Mouse (Mus musculus) liver, embryonic 14.5 days (tissue): Measurements from ENCODE around the gene Hmgn2. TPM values are rescaled to one million over a fixed set of nuclear protein-coding genes. Genes with fewer than 3 reads are reported as not detected.
"Not testable (repeated sequence)": the region's sequence is repeated elsewhere in the genome, so short reads cannot be mapped to it uniquely, and the experiment has no call there.

Source experiments
- ATAC-seq: fragments of 200-750 bp; cut with Nextera tagmentation; 2 replicates; pipeline ENCODE4 v1.8.0; 2017; ENCODE audit warnings: moderate number of reproducible peaks, mild to moderate bottlenecking, moderate library complexity; ENCODE audit not compliant: insufficient read depth
- DNase-seq, 3 experiments: peaks; one replicate each; pipeline ENCODE4 v3.0.0-alpha.2; 2012 to 2013; ENCODE audit warnings: low read depth in 3 of 3, low spot score in 3 of 3
- H3K27ac ChIP-seq: fragments of 300-500 bp; sonication (generic); 2 replicates; pipeline ENCODE4 v1.5.1; 2014; ENCODE audit warnings: moderate library complexity, mild to moderate bottlenecking, control low read depth, inconsistent platforms
- H3K27me3 ChIP-seq: fragments of 300-500 bp; sonication (generic); 2 replicates; pipeline ENCODE4 v1.6.1; 2014; ENCODE audit warnings: mild to moderate bottlenecking, low read length, moderate library complexity; ENCODE audit not compliant: control insufficient read depth, insufficient read depth
- H3K36me3 ChIP-seq: fragments of 300-500 bp; sonication (generic); replicated peaks from 2 replicates; pipeline ENCODE4 v1.6.1; 2014; ENCODE audit warnings: low read depth; ENCODE audit not compliant: control insufficient read depth, insufficient read depth
- H3K4me1 ChIP-seq, 2 experiments: fragments of 200-500 bp in 1 of 2; fragments of 300-500 bp in 1 of 2; sonication (generic) in 1 of 2; replicated peaks; 2 replicates each; pipeline ENCODE4 v1.6.1; 2012 to 2014; ENCODE audit warnings: antibody characterized with exemption in 1 of 2, inconsistent platforms in 1 of 2, low read length in 1 of 2; ENCODE audit not compliant: control insufficient read depth in 2 of 2, insufficient read depth in 2 of 2
- H3K4me2 ChIP-seq: fragments of 300-500 bp; sonication (generic); 2 replicates; pipeline ENCODE4 v1.6.1; 2014; ENCODE audit warnings: low read depth, mild to moderate bottlenecking, control low read depth, moderate library complexity
- H3K4me3 ChIP-seq, 2 experiments: fragments of 200-500 bp in 1 of 2; fragments of 300-500 bp in 1 of 2; sonication (generic) in 1 of 2; 2 replicates each; pipeline ENCODE4 v1.5.1; 2012 to 2014; ENCODE audit warnings: low read depth in 2 of 2, low read length in 2 of 2, mild to moderate bottlenecking in 2 of 2, control low read depth in 1 of 2, inconsistent platforms in 1 of 2, moderate library complexity in 1 of 2; ENCODE audit not compliant: insufficient read depth in 1 of 2
- H3K9ac ChIP-seq: fragments of 300-500 bp; sonication (generic); replicated peaks from 2 replicates; pipeline ENCODE4 v1.6.1; 2014; ENCODE audit warnings: mild to moderate bottlenecking, control low read depth, moderate library complexity
- H3K9me3 ChIP-seq: fragments of 300-500 bp; sonication (generic); 2 replicates; pipeline ENCODE4 v1.6.1; 2016; ENCODE audit warnings: low read length, mixed read lengths; ENCODE audit not compliant: control insufficient read depth
- CTCF ChIP-seq: IDR thresholded peaks from 2 replicates; pipeline ENCODE4 v1.5.1; 2016; ENCODE audit warnings: antibody characterized with exemption, low read depth, control low read depth
- EP300 ChIP-seq: IDR thresholded peaks from 2 replicates; pipeline ENCODE4 v1.6.1; 2016; ENCODE audit warnings: antibody characterized with exemption, low read depth
- WGBS: fragments of 180-500 bp; shearing (Covaris S2); extraction: QIAGEN DNeasy Blood & Tissue Kit; methylation state at CpG from one replicate; pipeline ENCODE4 v1.1.7; 2014; ENCODE audit not compliant: insufficient replicate concordance; 5-methylcytosine and 5-hydroxymethylcytosine counted together
- polyA plus RNA-seq, 2 experiments: library from polyadenylated mRNA; depleted of rRNA in 1 of 2; stranded (reverse) in 1 of 2; unstranded in 1 of 2; fragments of >200 nt; fragmentation: Nextera tagmentation in 1 of 2; extraction: Ambion mirVana in 1 of 2; gene quantifications; 2 replicates each; pipeline versions ENCODE4 v1.2.1 to v1.2.3; 2012 to 2014

Hmgn2 gene
- polyA plus RNA-seq, 2 experiments: 233 to 670 TPM

DNA sequence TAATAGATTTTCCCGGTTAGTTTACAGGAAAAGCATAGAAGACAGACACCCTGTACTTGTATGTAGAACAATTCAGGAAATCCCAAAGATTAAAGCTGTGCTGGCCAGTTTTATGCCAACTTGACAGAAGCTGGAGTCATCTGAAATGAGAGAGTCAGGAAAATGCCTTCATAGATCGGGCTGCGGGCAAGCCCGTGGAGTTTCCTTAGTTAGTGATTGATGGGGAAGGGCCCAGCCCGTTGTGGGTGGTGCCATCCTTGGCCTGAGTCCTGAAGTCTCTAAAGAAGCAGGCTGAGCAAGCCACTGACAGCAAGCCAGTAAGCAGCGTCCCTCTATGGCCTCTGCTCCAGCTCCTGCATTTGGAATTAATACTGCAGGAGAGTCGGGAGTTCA, 39.2 kb downstream of the Hmgn2 start:
- Histone ChIP-seq H3K4me1 (peaks cover 0 to 15% of the 10 kb centered on the region in 2 experiments; a peak in 3 of 4 replicates), H3K9ac (no peak overlapping the region; the same call in 1 of the 2 replicates), H3K4me2 (peak overlapping the region; percentile 49), H3K27ac (no peak overlapping the region), H3K4me3 (no peak overlapping the region), H3K36me3 (no peaks in the 10 kb centered on the region), H3K27me3 (no peaks in the 10 kb centered on the region), H3K9me3 (no peaks in the 10 kb centered on the region)
- 8% methylated on average over 7 of the region's 7 CpGs for WGBS
- no peak for ATAC-seq
- TF ChIP-seq CTCF (no peak), EP300 (no peak)
- DNase-seq: no peak

GRCm38 (mm10) chr4:133928576-133929277, 39.7 kb downstream of the Hmgn2 start:
- ATAC-seq: no peak
- H3K4me3 ChIP-seq: no peak overlapping the region
- no peaks in the 10 kb centered on the region for H3K9me3 ChIP-seq
- TF ChIP-seq CTCF (no peak), EP300 (0 out of 2 replicates have a peak, but pooled peaks have one; percentile 16)
- peak overlapping the region; percentile 49 for H3K4me2 ChIP-seq
- no peaks in the 10 kb centered on the region for H3K36me3 ChIP-seq
- no peaks in the 10 kb centered on the region for H3K27me3 ChIP-seq
- no peak overlapping the region; the same call in 1 of the 2 replicates for H3K9ac ChIP-seq
- 17% methylated on average over 15 of the region's 15 CpGs for WGBS
- peak in 1 of 3 experiments; percentile 12 for DNase-seq
- H3K4me1 ChIP-seq: peaks cover 0 to 15% of the 10 kb centered on the region in 2 experiments; a peak in 3 of 4 replicates
- no peak overlapping the region for H3K27ac ChIP-seq

- no peak for DNase-seq
- no peak for ATAC-seq
- WGBS: 53% methylated on average over 4 of the region's 4 CpGs
- Histone ChIP-seq H3K9ac (no peak overlapping the region), H3K4me3 (no peak overlapping the region), H3K4me2 (no peak overlapping the region), H3K9me3 (no peaks in the 10 kb centered on the region), H3K27me3 (no peaks in the 10 kb centered on the region), H3K27ac (no peak overlapping the region), H3K36me3 (no peaks in the 10 kb centered on the region), H3K4me1 (peaks cover 0 to 11% of the 10 kb centered on the region in 2 experiments; a peak in 3 of 4 replicates)
- TF ChIP-seq EP300 (no peak), CTCF (no peak)
Observed at GRCm38 (mm10) chr4:133925204-133925603, 43.2 kb downstream of the Hmgn2 start.

DNA sequence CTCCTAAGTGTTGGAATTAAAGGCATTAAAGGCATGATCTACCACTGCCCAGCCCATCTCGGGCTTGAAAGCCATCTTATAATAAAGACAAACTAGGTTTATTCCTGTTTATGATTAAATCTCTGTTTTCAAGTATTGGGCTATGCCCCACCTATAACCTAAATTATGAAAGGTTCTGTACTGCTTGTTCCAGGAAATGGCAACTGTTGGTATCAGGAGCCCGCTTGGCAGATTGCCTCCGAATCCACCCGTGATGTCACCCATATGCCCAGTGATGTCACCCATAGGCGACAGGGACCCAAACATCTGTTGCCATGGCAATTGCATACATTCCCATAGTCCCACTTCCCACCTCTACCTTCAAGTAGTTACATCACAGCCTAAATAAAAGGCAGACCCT, 44.7 kb downstream of the Hmgn2 start:
- H3K9ac ChIP-seq: no peak overlapping the region
- no peaks in the 10 kb centered on the region for H3K36me3 ChIP-seq
- H3K27ac ChIP-seq: no peak overlapping the region
- H3K27me3 ChIP-seq: no peaks in the 10 kb centered on the region
- peaks cover 0 to 7% of the 10 kb centered on the region in 2 experiments; a peak in 3 of 4 replicates for H3K4me1 ChIP-seq
- H3K9me3 ChIP-seq: no peaks in the 10 kb centered on the region
- H3K4me3 ChIP-seq: no peak overlapping the region
- TF ChIP-seq CTCF: no peak
- H3K4me2 ChIP-seq: no peak overlapping the region
- 69% methylated on average over 5 of the region's 5 CpGs for WGBS
- DNase-seq (no peak), ATAC-seq (no peak)

- H3K27ac ChIP-seq, H3K27me3 ChIP-seq, H3K4me2 ChIP-seq, H3K9me3 ChIP-seq, H3K4me3 ChIP-seq, H3K9ac ChIP-seq, ATAC-seq, DNase-seq, H3K36me3 ChIP-seq, H3K4me1 ChIP-seq: not testable (repeated sequence)
- WGBS: 65% methylated on average over 12 of the region's 23 CpGs
Observed at GRCm38 (mm10) chr4:133918093-133918825, 50.2 kb downstream of the Hmgn2 start.

Other genes starting within 250 kb of the Hmgn2 start
- 11.9 and 12.0 TPM in 2 replicates for gene Arid1a, start 211.9 kb downstream of the Hmgn2 start, polyA plus RNA-seq (2012; rRNA removed)
- gene Arid1a, start 211.9 kb downstream of the Hmgn2 start, polyA plus RNA-seq (2014; fragmentation: Nextera tagmentation; extraction: Ambion mirVana): 7.4 and 7.8 TPM in 2 replicates
- 27.9 and 28.4 TPM in 2 replicates for gene Rps6ka1, start 80.9 kb downstream of the Hmgn2 start, polyA plus RNA-seq (2012; rRNA removed)
- gene Rps6ka1, start 80.9 kb downstream of the Hmgn2 start, polyA plus RNA-seq (2014; fragmentation: Nextera tagmentation; extraction: Ambion mirVana): 48.4 and 53.0 TPM in 2 replicates
- gene Dhdds, start 32.3 kb upstream of the Hmgn2 start, polyA plus RNA-seq (2012; rRNA removed): 10.5 and 13.3 TPM in 2 replicates
- gene Dhdds, start 32.3 kb upstream of the Hmgn2 start, polyA plus RNA-seq (2014; fragmentation: Nextera tagmentation; extraction: Ambion mirVana): 16.8 and 17.8 TPM in 2 replicates
- 0.70 and 0.95 TPM in 2 replicates for gene Lin28a, start 50.2 kb upstream of the Hmgn2 start, polyA plus RNA-seq (2012; rRNA removed)
- gene Lin28a, start 50.2 kb upstream of the Hmgn2 start, polyA plus RNA-seq (2014; fragmentation: Nextera tagmentation; extraction: Ambion mirVana): 0.28 and 0.42 TPM in 2 replicates
- gene Zfp683, start 85.2 kb upstream of the Hmgn2 start, polyA plus RNA-seq (2012; rRNA removed): 0.03 and 0.06 TPM in 2 replicates
- gene Zfp683, start 85.2 kb upstream of the Hmgn2 start, polyA plus RNA-seq (2014; fragmentation: Nextera tagmentation; extraction: Ambion mirVana): not detected in 2 replicates
- 0.23 TPM in 2 replicates for gene Crybg2, start 92.2 kb upstream of the Hmgn2 start, polyA plus RNA-seq (2012; rRNA removed)
- gene Crybg2, start 92.2 kb upstream of the Hmgn2 start, polyA plus RNA-seq (2014; fragmentation: Nextera tagmentation; extraction: Ambion mirVana): 0.42 and 0.67 TPM in 2 replicates
- 17.1 and 31.5 TPM in 2 replicates for gene Cd52, start 126.4 kb upstream of the Hmgn2 start, polyA plus RNA-seq (2012; rRNA removed)
- gene Cd52, start 126.4 kb upstream of the Hmgn2 start, polyA plus RNA-seq (2014; fragmentation: Nextera tagmentation; extraction: Ambion mirVana): 31.0 and 36.7 TPM in 2 replicates
- 1.4 TPM in 2 replicates for gene Ubxn11, start 133.9 kb upstream of the Hmgn2 start, polyA plus RNA-seq (2012; rRNA removed)
- 2.0 and 3.7 TPM in 2 replicates for gene Ubxn11, start 133.9 kb upstream of the Hmgn2 start, polyA plus RNA-seq (2014; fragmentation: Nextera tagmentation; extraction: Ambion mirVana)
- gene Sh3bgrl3, start 160.1 kb upstream of the Hmgn2 start, polyA plus RNA-seq (2012; rRNA removed): 70.8 and 79.9 TPM in 2 replicates
- 142 and 153 TPM in 2 replicates for gene Sh3bgrl3, start 160.1 kb upstream of the Hmgn2 start, polyA plus RNA-seq (2014; fragmentation: Nextera tagmentation; extraction: Ambion mirVana)
- 14.2 and 16.9 TPM in 2 replicates for gene Cep85, start 218.5 kb upstream of the Hmgn2 start, polyA plus RNA-seq (2012; rRNA removed)
- gene Cep85, start 218.5 kb upstream of the Hmgn2 start, polyA plus RNA-seq (2014; fragmentation: Nextera tagmentation; extraction: Ambion mirVana): 30.2 and 35.2 TPM in 2 replicates
- not detected in 2 replicates for gene Gm7534, start 234.4 kb upstream of the Hmgn2 start, polyA plus RNA-seq (2012; rRNA removed)
- gene Gm7534, start 234.4 kb upstream of the Hmgn2 start, polyA plus RNA-seq (2014; fragmentation: Nextera tagmentation; extraction: Ambion mirVana): not detected in 2 replicates